Mouse (Mus musculus) midbrain, embryonic 15.5 days (tissue): ENCODE results near the gene Jam3. TPM values are rescaled to one million over a fixed set of nuclear protein-coding genes. Genes with fewer than 3 reads are reported as not detected.
A peak's percentile ranks its signal among the peaks of the same experiment; 100 is the strongest.

Experiments used
- ATAC-seq: fragments of 200-750 bp; cut with Nextera tagmentation; replicated peaks from 2 replicates; pipeline ENCODE4 v1.8.0; 2017; ENCODE audit warnings: moderate TSS enrichment
- H3K27ac ChIP-seq: fragments of 300-500 bp; sonication (generic); 2 replicates; pipeline ENCODE4 v1.5.1; 2015; ENCODE audit warnings: mild to moderate bottlenecking, inconsistent platforms
- H3K27me3 ChIP-seq: fragments of 300-500 bp; sonication (generic); replicated peaks from 2 replicates; pipeline ENCODE4 v1.6.1; 2015; ENCODE audit warnings: inconsistent platforms
- H3K36me3 ChIP-seq: fragments of 300-500 bp; sonication (generic); replicated peaks from 2 replicates; pipeline ENCODE4 v1.6.1; 2015; ENCODE audit warnings: inconsistent platforms
- H3K4me1 ChIP-seq: fragments of 300-500 bp; sonication (generic); 2 replicates; pipeline ENCODE4 v1.6.1; 2015; ENCODE audit warnings: inconsistent platforms
- H3K4me2 ChIP-seq: fragments of 300-500 bp; sonication (generic); 2 replicates; pipeline ENCODE4 v1.6.1; 2015; ENCODE audit warnings: inconsistent platforms, mild to moderate bottlenecking, moderate library complexity
- H3K4me3 ChIP-seq: fragments of 300-500 bp; sonication (generic); 2 replicates; pipeline ENCODE4 v1.5.1; 2015; ENCODE audit warnings: mild to moderate bottlenecking, inconsistent platforms
- H3K9ac ChIP-seq: fragments of 300-500 bp; sonication (generic); 2 replicates; pipeline ENCODE4 v1.6.1; 2015; ENCODE audit warnings: mild to moderate bottlenecking, inconsistent platforms
- H3K9me3 ChIP-seq: fragments of 300-500 bp; sonication (generic); 2 replicates; pipeline ENCODE4 v1.6.1; 2016; ENCODE audit warnings: inconsistent platforms
- WGBS: fragments of 180-500 bp; shearing (Covaris S2); methylation state at CpG from one replicate; pipeline ENCODE4 v1.1.7; 2015; ENCODE audit warnings: mixed read lengths; 5-methylcytosine and 5-hydroxymethylcytosine counted together
- polyA plus RNA-seq: library from polyadenylated mRNA; unstranded; fragments of >200 nt; fragmentation: Nextera tagmentation; extraction: Ambion mirVana; gene quantifications from 2 replicates; pipeline ENCODE4 v1.2.1, GENCODE M21; 2015

Jam3 gene
- polyA plus RNA-seq, 1 experiment from 2014 or later, result 52.2 TPM

DNA sequence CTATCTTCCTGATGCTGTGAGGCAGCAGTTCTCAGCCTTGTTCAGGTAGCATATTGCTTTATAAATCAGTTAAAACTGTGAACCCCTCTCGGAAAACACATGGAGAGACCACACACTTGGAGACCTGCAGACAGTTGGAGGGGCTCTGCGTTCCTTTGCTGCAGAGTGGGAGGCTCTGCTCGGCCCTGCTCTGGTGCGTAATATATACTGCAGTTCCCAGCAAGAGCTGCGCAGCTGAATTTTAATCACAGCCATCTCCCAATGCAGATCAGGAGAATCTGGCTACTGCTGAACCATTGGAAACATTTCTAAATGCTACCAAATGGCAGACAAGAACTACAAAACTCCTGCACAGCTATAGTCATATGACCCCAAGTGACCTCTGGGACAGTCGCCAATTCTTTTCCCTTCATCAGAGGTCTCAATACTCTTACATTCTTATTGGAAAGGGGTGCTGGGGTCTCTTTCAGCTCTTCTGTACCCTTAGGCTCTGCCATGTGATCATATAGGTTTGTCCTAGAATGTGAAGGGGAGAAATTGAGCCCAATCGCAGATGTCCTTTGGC, 33.5 kb upstream of the Jam3 start:
- Histone ChIP-seq H3K9me3 (no peaks in the 10 kb centered on the region), H3K9ac (no peak overlapping the region), H3K27me3 (no peaks in the 10 kb centered on the region), H3K4me2 (no peak overlapping the region), H3K4me3 (no peak overlapping the region), H3K36me3 (no peaks in the 10 kb centered on the region), H3K4me1 (peaks cover 23% of the 10 kb centered on the region), H3K27ac (no peak overlapping the region)
- 82% methylated on average over 7 of the region's 7 CpGs for WGBS
- no peak for ATAC-seq

DNA sequence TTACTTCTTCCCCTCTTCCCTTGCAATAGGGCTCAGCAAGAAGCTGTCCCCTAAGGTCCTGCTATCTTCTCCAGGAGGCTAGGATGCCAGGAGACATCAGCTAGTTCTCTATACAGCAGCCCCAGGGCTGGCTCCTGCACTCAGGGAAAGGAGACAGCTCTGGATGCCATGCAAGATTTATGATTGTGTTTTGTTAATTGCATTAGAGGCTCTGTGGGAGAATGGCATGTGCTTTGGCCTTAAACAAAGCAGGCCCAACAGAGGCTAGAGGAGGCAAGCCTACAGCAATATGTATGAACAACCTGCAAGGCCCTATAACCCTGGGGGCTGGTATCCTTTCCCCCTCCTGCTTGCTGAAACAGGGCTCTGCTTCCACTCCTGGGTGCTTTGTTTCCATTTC, 30.6 kb upstream of the Jam3 start:
- H3K4me3 ChIP-seq, result no peak overlapping the region
- H3K36me3 ChIP-seq, result no peaks in the 10 kb centered on the region
- H3K4me1 ChIP-seq, result no peaks in the 10 kb centered on the region
- ATAC-seq, result no peak
- no peaks in the 10 kb centered on the region for H3K27me3 ChIP-seq
- H3K27ac ChIP-seq, result no peak overlapping the region
- no peak overlapping the region for H3K9ac ChIP-seq
- no peak overlapping the region for H3K4me2 ChIP-seq
- no peaks in the 10 kb centered on the region for H3K9me3 ChIP-seq

DNA sequence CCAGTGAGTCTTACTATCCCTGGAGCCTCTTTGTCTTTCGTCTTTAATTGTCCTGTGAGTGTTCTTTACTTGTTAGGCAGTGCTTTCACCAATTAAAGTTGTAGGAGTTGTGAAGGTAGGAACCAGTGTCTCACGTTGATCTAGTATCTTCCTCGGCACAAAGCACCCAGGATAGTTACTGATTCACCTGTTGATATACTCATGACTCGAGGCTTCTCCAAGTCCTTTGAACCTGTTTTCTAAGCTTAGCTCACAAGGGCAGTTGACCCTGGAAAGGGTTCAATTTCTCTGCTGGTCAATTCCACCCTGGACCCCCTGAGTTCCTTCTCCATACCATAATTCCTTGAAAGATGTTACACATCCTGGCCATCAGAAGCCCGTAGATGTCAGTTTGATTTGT, 26.9 kb upstream of the Jam3 start:
- no peak overlapping the region for H3K27ac ChIP-seq
- H3K36me3 ChIP-seq, result no peaks in the 10 kb centered on the region
- no peaks in the 10 kb centered on the region for H3K27me3 ChIP-seq
- H3K9me3 ChIP-seq, result no peaks in the 10 kb centered on the region
- WGBS, result 82% methylated on average over 5 of the region's 5 CpGs
- H3K4me2 ChIP-seq, result no peak overlapping the region
- no peak for ATAC-seq
- no peaks in the 10 kb centered on the region for H3K4me1 ChIP-seq
- no peak overlapping the region for H3K9ac ChIP-seq
- H3K4me3 ChIP-seq, result no peak overlapping the region

DNA sequence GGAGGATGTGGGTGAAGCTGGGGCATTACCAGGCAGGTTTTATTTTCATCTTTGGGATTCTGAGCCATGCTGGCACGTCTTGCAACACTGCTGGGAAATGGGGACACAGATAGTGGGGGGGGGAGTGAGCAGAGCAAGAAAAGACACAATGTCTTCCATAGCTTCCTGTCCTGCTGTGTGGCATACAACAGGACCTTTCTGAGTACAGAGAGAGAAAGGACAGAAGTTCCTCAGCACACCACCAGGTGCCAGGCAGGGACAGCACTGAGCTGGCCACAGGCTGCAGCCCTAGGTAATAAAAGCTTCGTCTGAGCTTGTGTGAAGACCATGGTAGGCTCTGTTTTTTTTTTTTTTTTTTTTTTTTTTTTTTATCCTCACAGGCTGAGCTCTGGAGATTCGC, 25.3 kb upstream of the Jam3 start:
- Histone ChIP-seq H3K4me3 (no peak overlapping the region), H3K4me2 (no peak overlapping the region), H3K9me3 (no peaks in the 10 kb centered on the region), H3K9ac (no peak overlapping the region), H3K36me3 (no peaks in the 10 kb centered on the region), H3K27ac (no peak overlapping the region), H3K27me3 (no peaks in the 10 kb centered on the region), H3K4me1 (peaks cover 4% of the 10 kb centered on the region; the same call in 1 of the 2 replicates)
- 61% methylated on average over 3 of the region's 3 CpGs for WGBS
- ATAC-seq, result no peak

DNA sequence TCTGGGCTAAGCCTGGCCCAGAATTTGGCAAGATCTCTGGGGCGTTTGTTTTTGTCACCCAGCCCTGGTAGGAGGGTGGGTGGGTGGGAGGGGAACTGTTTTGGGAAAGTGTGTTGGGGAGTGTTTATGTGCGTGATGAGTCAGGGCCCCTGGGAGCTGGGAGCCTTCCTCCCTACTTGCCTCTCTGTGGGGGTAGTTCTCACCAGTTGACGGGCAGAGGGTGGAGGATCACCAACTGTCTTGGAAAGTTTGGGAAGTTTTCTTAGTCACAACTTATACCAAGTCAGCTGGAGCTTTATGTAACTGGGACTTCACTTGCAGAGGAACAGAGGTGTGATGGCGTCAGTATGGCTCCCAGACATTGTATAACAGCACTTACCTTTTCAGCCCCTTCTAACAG, 23.7 kb upstream of the Jam3 start:
- no peak for ATAC-seq
- no peak overlapping the region for H3K4me3 ChIP-seq
- peaks cover 7% of the 10 kb centered on the region; the same call in 1 of the 2 replicates for H3K4me1 ChIP-seq
- no peaks in the 10 kb centered on the region for H3K27me3 ChIP-seq
- H3K9me3 ChIP-seq, result no peaks in the 10 kb centered on the region
- no peak overlapping the region for H3K27ac ChIP-seq
- no peak overlapping the region for H3K9ac ChIP-seq
- H3K4me2 ChIP-seq, result no peak overlapping the region
- no peaks in the 10 kb centered on the region for H3K36me3 ChIP-seq
- WGBS, result 76% methylated on average over 4 of the region's 4 CpGs

DNA sequence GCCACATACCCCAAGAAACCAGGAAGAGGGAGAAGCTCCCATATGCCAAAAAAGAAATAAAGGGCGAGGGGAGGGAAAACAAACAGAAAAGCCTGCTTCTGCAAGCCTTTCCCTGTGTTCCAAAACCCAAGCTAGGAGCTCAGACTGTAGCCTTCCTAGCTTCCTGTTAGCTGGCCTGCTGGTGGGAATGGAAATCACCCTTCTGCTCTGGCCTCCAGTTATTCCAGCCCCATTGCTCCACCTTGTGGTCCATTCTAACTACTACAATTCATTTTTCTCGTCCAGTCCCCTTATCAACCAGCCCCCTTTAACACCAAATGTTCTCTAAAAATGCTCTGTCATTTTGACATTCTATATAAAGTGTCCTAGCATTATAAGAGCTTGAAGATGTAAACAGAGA, 20.9 kb upstream of the Jam3 start:
- Histone ChIP-seq H3K27me3 (no peaks in the 10 kb centered on the region), H3K4me1 (peaks cover 10% of the 10 kb centered on the region; the same call in 1 of the 2 replicates), H3K4me3 (no peak overlapping the region), H3K27ac (no peak overlapping the region), H3K4me2 (no peak overlapping the region), H3K9me3 (no peaks in the 10 kb centered on the region), H3K36me3 (no peaks in the 10 kb centered on the region), H3K9ac (no peak overlapping the region)
- 2% methylated on average over 2 of the region's 2 CpGs for WGBS
- peak; percentile 65 for ATAC-seq

DNA sequence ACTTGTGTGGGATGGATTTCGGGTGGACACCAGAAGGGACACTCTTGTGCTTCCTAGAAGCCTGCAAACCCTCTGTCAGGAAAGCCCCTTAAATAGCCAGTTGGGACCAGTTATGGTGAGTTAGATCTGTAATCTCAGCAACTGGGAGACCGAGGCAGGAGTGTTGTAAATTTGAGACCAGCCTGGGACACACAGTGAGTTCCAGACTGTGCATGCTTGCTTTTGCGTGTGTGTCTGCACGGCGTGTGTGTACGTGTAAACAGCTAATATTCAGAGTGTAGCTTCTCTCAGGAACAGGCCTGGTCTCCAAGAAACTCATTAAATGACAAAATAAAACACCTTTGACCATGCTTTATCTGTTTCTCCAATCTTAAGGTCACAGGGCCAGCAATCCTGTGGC, 20.5 kb upstream of the Jam3 start:
- Histone ChIP-seq H3K27me3 (no peaks in the 10 kb centered on the region), H3K9me3 (no peaks in the 10 kb centered on the region), H3K4me2 (no peak overlapping the region), H3K9ac (no peak overlapping the region), H3K4me1 (peaks cover 10% of the 10 kb centered on the region; the same call in 1 of the 2 replicates), H3K27ac (no peak overlapping the region), H3K4me3 (no peak overlapping the region), H3K36me3 (no peaks in the 10 kb centered on the region)
- WGBS, result 89% methylated on average over 6 of the region's 6 CpGs
- no peak for ATAC-seq

DNA sequence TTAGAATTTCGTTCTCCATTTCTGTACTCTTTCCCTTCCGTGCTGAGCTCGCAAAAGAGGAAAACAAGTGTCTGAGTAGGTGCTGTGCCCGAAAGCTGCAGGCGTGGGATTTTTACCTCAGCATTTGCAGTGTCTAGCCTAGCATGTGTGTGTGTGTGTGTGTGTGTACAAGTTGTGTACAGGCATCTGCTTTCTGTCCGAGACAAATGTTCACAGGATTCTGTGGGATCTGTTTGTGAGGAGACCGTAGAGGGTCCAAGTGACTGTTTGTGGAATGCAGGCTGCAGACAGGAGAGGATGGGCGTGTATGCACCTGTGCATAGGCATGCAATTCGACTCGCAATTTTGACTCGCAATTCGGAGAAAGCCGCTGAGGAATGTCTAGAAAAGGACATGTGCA, 20.0 kb upstream of the Jam3 start:
- WGBS, result 90% methylated on average over 13 of the region's 13 CpGs
- H3K9ac ChIP-seq, result no peak overlapping the region
- H3K9me3 ChIP-seq, result no peaks in the 10 kb centered on the region
- H3K4me3 ChIP-seq, result no peak overlapping the region
- H3K4me1 ChIP-seq, result peaks cover 10% of the 10 kb centered on the region; the same call in 1 of the 2 replicates
- ATAC-seq, result no peak
- no peaks in the 10 kb centered on the region for H3K36me3 ChIP-seq
- no peak overlapping the region for H3K4me2 ChIP-seq
- H3K27me3 ChIP-seq, result no peaks in the 10 kb centered on the region
- H3K27ac ChIP-seq, result no peak overlapping the region

DNA sequence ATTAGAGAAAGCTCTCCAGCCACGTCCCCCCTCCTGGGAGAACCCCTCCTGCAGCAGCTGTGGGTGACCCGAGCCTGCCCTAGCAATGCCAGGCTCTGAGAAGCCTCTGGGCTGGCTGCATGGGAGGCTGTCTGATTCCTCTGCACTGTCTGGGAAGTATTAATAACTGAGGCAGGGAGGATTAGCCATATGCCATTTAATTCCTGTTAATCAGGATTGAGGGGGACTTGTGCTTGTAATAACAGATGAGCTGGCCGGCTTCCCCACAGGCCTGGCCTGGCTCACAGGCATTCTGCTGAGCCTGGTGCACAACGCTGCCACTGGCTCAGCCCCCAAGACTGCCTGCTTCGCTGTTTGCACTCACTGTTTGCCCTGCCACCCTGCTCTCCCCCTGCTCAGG, 18.9 kb upstream of the Jam3 start:
- no peaks in the 10 kb centered on the region for H3K27me3 ChIP-seq
- 12% methylated on average over 5 of the region's 5 CpGs for WGBS
- H3K36me3 ChIP-seq, result no peaks in the 10 kb centered on the region
- peak; percentile 76 for ATAC-seq
- peak overlapping the region; percentile 9; the same call in 1 of the 2 replicates for H3K9ac ChIP-seq
- no peak overlapping the region for H3K4me2 ChIP-seq
- H3K27ac ChIP-seq, result peak overlapping the region; percentile 39
- no peak overlapping the region for H3K4me3 ChIP-seq
- peaks cover 10% of the 10 kb centered on the region; the same call in 1 of the 2 replicates for H3K4me1 ChIP-seq
- no peaks in the 10 kb centered on the region for H3K9me3 ChIP-seq

DNA sequence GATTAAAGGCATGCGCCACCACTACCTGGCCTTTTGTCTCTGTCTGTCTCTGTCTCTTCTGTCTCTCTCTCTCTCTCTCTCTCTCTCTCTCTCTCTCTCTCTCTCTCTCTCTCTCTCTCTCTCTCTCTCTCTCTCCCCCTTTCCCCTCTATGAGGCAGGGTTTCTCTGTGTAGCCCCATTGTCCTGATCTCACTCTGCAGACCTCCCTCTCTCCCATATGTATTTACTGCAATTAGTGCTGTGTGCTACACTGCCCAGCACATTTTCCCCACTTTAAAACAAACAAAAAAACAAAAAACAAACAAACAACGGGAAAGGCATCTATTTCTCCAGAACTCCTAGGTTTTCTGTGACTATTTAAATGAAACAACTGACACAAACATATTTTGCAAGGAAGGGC, 18.4 kb upstream of the Jam3 start:
- H3K9me3 ChIP-seq, result no peaks in the 10 kb centered on the region
- H3K4me3 ChIP-seq, result no peak overlapping the region
- 0 out of 2 replicates have a peak overlapping the region, but pooled peaks have one; percentile 39 for H3K27ac ChIP-seq
- peaks cover 10% of the 10 kb centered on the region; the same call in 1 of the 2 replicates for H3K4me1 ChIP-seq
- ATAC-seq, result no peak
- H3K36me3 ChIP-seq, result no peaks in the 10 kb centered on the region
- H3K4me2 ChIP-seq, result no peak overlapping the region
- H3K27me3 ChIP-seq, result no peaks in the 10 kb centered on the region
- 64% methylated on average over 2 of the region's 2 CpGs for WGBS
- H3K9ac ChIP-seq, result no peak overlapping the region

DNA sequence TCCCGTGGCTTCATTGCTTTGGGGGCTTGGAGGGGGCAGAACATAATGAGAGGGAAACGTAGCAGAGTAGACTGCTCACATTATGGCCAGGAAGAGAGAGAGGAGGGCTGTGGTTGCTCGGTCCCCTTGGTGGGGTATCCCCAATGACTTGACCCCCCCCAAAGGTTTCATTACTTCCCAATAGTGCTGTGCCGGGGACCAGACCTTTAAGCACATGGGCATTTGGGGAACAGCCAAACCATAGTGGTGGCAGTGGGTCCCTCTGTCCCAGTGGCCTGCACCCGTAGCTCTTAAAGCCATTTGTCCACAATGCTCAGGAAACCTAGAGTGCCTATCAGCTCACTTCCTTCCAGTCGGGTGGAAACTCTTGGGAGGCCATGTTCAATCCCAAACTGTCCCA, 17.6 kb upstream of the Jam3 start:
- Histone ChIP-seq H3K4me2 (no peak overlapping the region), H3K27me3 (no peaks in the 10 kb centered on the region), H3K9me3 (no peaks in the 10 kb centered on the region), H3K4me3 (no peak overlapping the region), H3K27ac (no peak overlapping the region), H3K4me1 (peaks cover 10% of the 10 kb centered on the region; the same call in 1 of the 2 replicates), H3K9ac (no peak overlapping the region), H3K36me3 (no peaks in the 10 kb centered on the region)
- 84% methylated on average over 6 of the region's 6 CpGs for WGBS
- ATAC-seq, result no peak

DNA sequence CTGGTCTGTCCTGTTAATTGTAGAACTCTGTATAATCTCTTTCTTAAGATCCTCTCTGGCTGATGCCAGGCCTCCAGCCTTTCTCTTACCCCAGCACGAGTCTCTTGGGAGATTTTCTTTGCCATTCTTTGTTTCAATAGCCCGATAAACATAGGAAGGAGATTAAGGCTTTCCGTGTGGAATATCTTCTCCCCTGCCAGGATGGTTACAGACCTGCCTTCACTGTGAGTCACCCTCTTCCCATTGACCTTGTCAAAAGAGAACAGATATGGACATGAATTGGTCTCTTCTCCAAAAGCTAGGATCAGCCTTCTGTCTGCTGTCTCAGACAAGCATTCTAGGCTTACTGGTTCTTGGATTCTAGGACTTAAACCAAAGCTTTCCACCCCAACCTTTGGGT, 15.5 kb upstream of the Jam3 start:
- Histone ChIP-seq H3K4me1 (peaks cover 7% of the 10 kb centered on the region; the same call in 1 of the 2 replicates), H3K9ac (no peak overlapping the region), H3K27ac (no peak overlapping the region), H3K27me3 (no peaks in the 10 kb centered on the region), H3K9me3 (no peaks in the 10 kb centered on the region), H3K4me2 (no peak overlapping the region), H3K36me3 (no peaks in the 10 kb centered on the region), H3K4me3 (no peak overlapping the region)
- WGBS, result 33% methylated on average over 3 of the region's 3 CpGs
- no peak for ATAC-seq

DNA sequence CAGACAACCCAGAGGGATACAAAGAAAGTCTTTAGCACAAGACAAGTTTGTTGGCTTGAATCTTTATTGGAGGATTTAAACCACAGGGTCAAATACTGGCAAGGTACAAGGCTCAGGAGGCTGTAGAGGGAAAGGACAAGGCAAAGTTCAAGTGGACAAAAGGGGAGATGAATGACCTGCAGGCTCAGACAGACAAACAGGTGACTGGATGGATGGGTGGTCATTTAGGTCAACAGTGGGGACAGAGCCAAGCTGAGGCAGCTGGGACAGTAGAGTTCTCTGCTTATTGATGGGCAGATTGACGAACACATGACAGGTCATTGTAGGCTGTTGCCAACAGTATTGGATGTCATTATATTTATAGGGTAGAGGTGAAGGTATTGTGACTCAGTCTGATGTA, 11.8 kb upstream of the Jam3 start:
- H3K4me1 ChIP-seq, result no peaks in the 10 kb centered on the region
- no peak for ATAC-seq
- no peaks in the 10 kb centered on the region for H3K9me3 ChIP-seq
- no peak overlapping the region for H3K9ac ChIP-seq
- 88% methylated on average over 1 of the region's 1 CpGs for WGBS
- H3K36me3 ChIP-seq, result no peaks in the 10 kb centered on the region
- H3K4me2 ChIP-seq, result no peak overlapping the region
- no peak overlapping the region for H3K27ac ChIP-seq
- H3K4me3 ChIP-seq, result no peak overlapping the region
- no peaks in the 10 kb centered on the region for H3K27me3 ChIP-seq
